Mouse (Mus musculus) limb, embryonic 12.5 days (tissue): ENCODE results near the gene Vkorc1l1. TPM values are rescaled to one million over a fixed set of nuclear protein-coding genes. Genes with fewer than 3 reads are reported as not detected.
"Not testable (repeated sequence)": the region's sequence is repeated elsewhere in the genome, so short reads cannot be mapped to it uniquely, and the experiment has no call there.

Source experiments
- ATAC-seq: fragments of 200-750 bp; cut with Nextera tagmentation; 2 replicates; pipeline ENCODE4 v1.8.0; 2017; ENCODE audit warnings: low read depth, moderate TSS enrichment; ENCODE audit not compliant: insufficient number of reproducible peaks, insufficient read depth, low FRiP score, low TSS enrichment
- H3K27ac ChIP-seq: fragments of 300-500 bp; sonication (generic); 2 replicates; pipeline ENCODE4 v1.5.1; 2016; ENCODE audit warnings: mild to moderate bottlenecking, moderate library complexity
- H3K27me3 ChIP-seq: fragments of 300-500 bp; sonication (generic); 2 replicates; pipeline ENCODE4 v1.6.1; 2016; ENCODE audit warnings: mild to moderate bottlenecking, moderate library complexity
- H3K36me3 ChIP-seq: fragments of 300-500 bp; sonication (generic); 2 replicates; pipeline ENCODE4 v1.6.1; 2016; ENCODE audit warnings: mild to moderate bottlenecking, moderate library complexity
- H3K4me1 ChIP-seq: fragments of 300-500 bp; sonication (generic); replicated peaks from 2 replicates; pipeline ENCODE4 v1.6.1; 2016
- H3K4me2 ChIP-seq: fragments of 300-500 bp; sonication (generic); 2 replicates; pipeline ENCODE4 v1.6.1; 2016; ENCODE audit warnings: mild to moderate bottlenecking, moderate library complexity
- H3K4me3 ChIP-seq: fragments of 300-500 bp; sonication (generic); replicated peaks from 2 replicates; pipeline ENCODE4 v1.5.1; 2016; ENCODE audit warnings: mild to moderate bottlenecking
- H3K9ac ChIP-seq: fragments of 300-500 bp; sonication (generic); replicated peaks from 2 replicates; pipeline ENCODE4 v1.6.1; 2016; ENCODE audit warnings: mild to moderate bottlenecking, moderate library complexity
- H3K9me3 ChIP-seq: fragments of 300-500 bp; sonication (generic); 2 replicates; pipeline ENCODE4 v1.6.1; 2016; ENCODE audit warnings: mild to moderate bottlenecking, moderate library complexity
- WGBS: fragments of 180-500 bp; shearing (Covaris S2); methylation state at CpG from one replicate; pipeline ENCODE4 v1.1.7; 2016; 5-methylcytosine and 5-hydroxymethylcytosine counted together
- polyA plus RNA-seq: library from polyadenylated mRNA; unstranded; fragments of >200 nt; fragmentation: Nextera tagmentation; extraction: Ambion mirVana; gene quantifications from 2 replicates; pipeline ENCODE4 v1.2.1, GENCODE M21; 2016

Gene Vkorc1l1
- 35.8 and 36.7 TPM in 2 replicates for polyA plus RNA-seq

GRCm38 (mm10) chr5:129941495-129942045 lies at the start of gene Vkorc1l1:
Gene Vkorc1l1 (plus strand): TSS chr5:129941970.
- under 1% methylated on average over 58 of the region's 59 CpGs for WGBS

GRCm38 (mm10) chr5:129895198-129896088 lies 46.3 kb upstream of the Vkorc1l1 start, which contains the start of gene Zbed5:
Gene Zbed5 (plus strand): TSS chr5:129895723.
- Histone ChIP-seq H3K27ac (peak within 1 kb of the TSS; percentile 57; the same call in 1 of the 2 replicates), H3K27me3 (no peaks in the 10 kb centered on the region), H3K9me3 (no peaks in the 10 kb centered on the region), H3K4me1 (peaks cover 19% of the 10 kb centered on the region), H3K9ac (peak within 1 kb of the TSS; percentile 63), H3K4me2 (peak within 1 kb of the TSS; percentile 84), H3K36me3 (peaks cover 4% of the 10 kb centered on the region; the same call in 1 of the 2 replicates), H3K4me3 (peak within 1 kb of the TSS; percentile 69)
- peak; percentile 96 for ATAC-seq
- under 1% methylated on average over 44 of the region's 44 CpGs for WGBS

More at GRCm38 (mm10) chr5:129941495-129942045, at the start of gene Vkorc1l1:
- Histone ChIP-seq H3K27ac (peak within 1 kb of the TSS; percentile 73), H3K9me3 (no peaks in the 10 kb centered on the region), H3K4me2 (peak within 1 kb of the TSS; percentile 77), H3K36me3 (peaks cover 10% of the 10 kb centered on the region), H3K4me1 (peaks cover 4% of the 10 kb centered on the region; the same call in 1 of the 2 replicates), H3K9ac (peak within 1 kb of the TSS; percentile 89), H3K27me3 (no peaks in the 10 kb centered on the region), H3K4me3 (peak within 1 kb of the TSS; percentile 86)
- peak; percentile 99 for ATAC-seq

DNA sequence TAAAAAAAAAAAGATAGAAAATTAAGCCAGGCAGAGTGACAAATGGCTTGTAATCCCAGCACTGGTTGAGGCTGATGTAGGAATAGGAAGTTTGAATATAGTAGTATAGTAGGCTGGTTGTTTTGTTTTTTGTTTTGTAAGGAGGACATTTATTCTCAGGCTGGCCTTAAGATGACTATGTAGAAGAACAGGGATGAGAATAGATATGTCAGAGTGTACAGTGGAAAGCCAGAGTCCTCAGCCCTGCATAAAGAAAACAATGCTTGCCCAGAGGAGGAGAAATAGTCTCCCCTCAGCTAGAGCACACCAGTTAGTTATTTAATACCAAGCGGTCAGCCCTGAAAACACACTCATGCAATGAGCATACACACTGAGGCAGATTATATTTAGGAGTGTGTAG lies 43.3 kb upstream of the Vkorc1l1 start, which contains the start of gene Phkg1:
Gene Phkg1, minus strand, starts transcription at position 101 of the 400 bp plus-strand sequence.
- Histone ChIP-seq H3K27me3 (no peaks in the 10 kb centered on the region), H3K36me3 (peaks cover 24% of the 10 kb centered on the region), H3K4me1 (peaks cover 19% of the 10 kb centered on the region), H3K9me3 (no peaks in the 10 kb centered on the region), H3K4me2 (no peak within 1 kb of the TSS), H3K4me3 (no peak within 1 kb of the TSS), H3K27ac (no peak within 1 kb of the TSS), H3K9ac (no peak within 1 kb of the TSS)
- WGBS, result 97% methylated on average over 1 of the region's 1 CpGs
- ATAC-seq, result no peak

DNA sequence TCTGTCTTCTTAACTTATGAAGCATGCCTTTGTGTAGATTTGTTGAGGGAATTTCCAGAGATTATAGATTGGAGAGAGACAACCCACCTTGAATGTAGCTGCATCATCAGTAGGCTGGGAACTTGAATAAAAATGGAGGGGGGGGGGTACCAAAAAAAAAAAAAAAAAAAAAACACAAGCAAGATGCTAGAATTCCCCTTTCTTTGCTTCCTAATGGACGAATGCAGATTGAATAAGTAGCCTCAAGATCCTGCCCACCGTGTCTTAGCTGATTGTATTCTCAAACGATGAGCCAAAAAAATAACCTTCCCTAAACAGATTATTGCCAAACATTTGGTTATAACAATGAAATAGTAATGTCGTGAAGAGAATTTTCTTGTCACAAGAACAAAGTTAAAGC lies 34.0 kb upstream of the Vkorc1l1 start:
- peaks cover 8% of the 10 kb centered on the region; the same call in 1 of the 2 replicates for H3K36me3 ChIP-seq
- WGBS, result 32% methylated on average over 4 of the region's 4 CpGs
- no peak for ATAC-seq
- H3K9ac ChIP-seq, result peak overlapping the region; percentile 57; the same call in 1 of the 2 replicates
- 0 out of 2 replicates have a peak, but pooled peaks cover 8% of the 10 kb centered on the region for H3K4me1 ChIP-seq
- H3K9me3 ChIP-seq, result no peaks in the 10 kb centered on the region
- no peaks in the 10 kb centered on the region for H3K27me3 ChIP-seq
- peak overlapping the region; percentile 91 for H3K27ac ChIP-seq
- H3K4me3 ChIP-seq, result peak overlapping the region; percentile 75
- H3K4me2 ChIP-seq, result peak overlapping the region; percentile 86

DNA sequence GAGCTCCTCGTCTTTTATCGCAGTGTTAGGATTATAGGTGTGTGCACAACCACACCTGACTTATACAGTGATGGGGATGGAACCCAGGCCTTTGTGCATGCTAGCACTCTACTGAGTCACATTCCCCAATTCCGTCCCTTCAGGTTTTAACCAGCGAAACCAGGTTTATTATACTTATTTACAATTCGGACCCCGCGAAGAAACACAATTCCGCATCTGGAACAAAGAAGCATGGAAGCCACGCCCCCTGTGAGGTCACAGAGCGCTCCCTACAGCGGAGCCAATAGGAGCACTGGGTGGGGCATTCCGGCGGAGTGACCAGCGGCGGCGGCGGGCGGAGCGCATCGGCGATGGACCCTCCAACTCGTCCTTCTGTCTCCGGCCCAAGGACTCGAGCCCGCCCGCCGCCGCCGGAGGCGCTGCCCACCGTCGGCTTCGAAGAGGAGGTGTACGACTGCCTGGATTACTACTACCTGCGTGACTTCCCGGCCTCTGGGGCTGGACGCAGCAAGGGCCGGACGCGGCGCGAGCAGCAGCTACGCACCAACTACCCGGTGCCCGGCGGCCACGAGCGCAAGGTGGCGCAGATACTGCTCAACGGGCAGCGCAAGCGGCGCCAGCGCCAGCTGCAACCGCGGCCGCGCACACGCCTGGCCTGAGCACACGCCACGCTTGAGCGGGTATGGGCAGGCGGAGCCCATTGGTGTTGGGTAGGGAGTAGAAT lies 33.4 kb upstream of the Vkorc1l1 start, which contains the start of gene Nupr1l:
Gene Nupr1l, plus strand, starts transcription at position 299 of the 724 bp plus-strand sequence.
- H3K9me3 ChIP-seq, result no peaks in the 10 kb centered on the region
- H3K36me3 ChIP-seq, result 0 out of 2 replicates have a peak, but pooled peaks cover 5% of the 10 kb centered on the region
- H3K9ac ChIP-seq, result peak within 1 kb of the TSS; percentile 82
- 0 out of 2 replicates have a peak, but pooled peaks cover 8% of the 10 kb centered on the region for H3K4me1 ChIP-seq
- ATAC-seq, result peak; percentile 95
- WGBS, result under 1% methylated on average over 63 of the region's 63 CpGs
- peak within 1 kb of the TSS; percentile 86 for H3K4me2 ChIP-seq
- peak within 1 kb of the TSS; percentile 75 for H3K4me3 ChIP-seq
- peak within 1 kb of the TSS; percentile 91 for H3K27ac ChIP-seq
- H3K27me3 ChIP-seq, result no peaks in the 10 kb centered on the region

DNA sequence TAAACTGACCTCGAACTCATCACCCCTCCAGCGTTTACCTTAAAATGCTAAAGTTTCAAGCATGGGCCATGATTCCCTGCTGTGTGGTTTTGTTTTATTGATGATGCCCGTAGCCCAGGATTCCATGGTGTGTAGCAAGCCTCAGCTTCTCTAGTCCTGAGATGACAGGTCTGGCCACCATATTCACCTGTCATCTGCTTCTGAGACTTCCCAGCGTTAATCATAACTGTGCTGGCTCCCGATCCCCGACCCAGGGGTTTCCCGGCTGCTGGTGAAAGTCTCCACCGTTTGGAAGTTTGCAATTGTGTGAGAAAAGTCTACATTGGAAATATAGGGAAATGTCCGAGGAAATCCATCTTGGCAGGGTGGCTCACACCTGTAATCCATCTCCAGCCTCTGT lies 32.6 kb upstream of the Vkorc1l1 start:
- 73% methylated on average over 9 of the region's 9 CpGs for WGBS
- peak overlapping the region; percentile 75 for H3K4me3 ChIP-seq
- no peak overlapping the region for H3K9ac ChIP-seq
- H3K27ac ChIP-seq, result no peak overlapping the region; the same call in 1 of the 2 replicates
- ATAC-seq, result no peak
- H3K4me2 ChIP-seq, result peak overlapping the region; percentile 86
- 0 out of 2 replicates have a peak, but pooled peaks cover 8% of the 10 kb centered on the region for H3K4me1 ChIP-seq
- H3K27me3 ChIP-seq, result no peaks in the 10 kb centered on the region
- no peaks in the 10 kb centered on the region for H3K36me3 ChIP-seq
- H3K9me3 ChIP-seq, result no peaks in the 10 kb centered on the region

DNA sequence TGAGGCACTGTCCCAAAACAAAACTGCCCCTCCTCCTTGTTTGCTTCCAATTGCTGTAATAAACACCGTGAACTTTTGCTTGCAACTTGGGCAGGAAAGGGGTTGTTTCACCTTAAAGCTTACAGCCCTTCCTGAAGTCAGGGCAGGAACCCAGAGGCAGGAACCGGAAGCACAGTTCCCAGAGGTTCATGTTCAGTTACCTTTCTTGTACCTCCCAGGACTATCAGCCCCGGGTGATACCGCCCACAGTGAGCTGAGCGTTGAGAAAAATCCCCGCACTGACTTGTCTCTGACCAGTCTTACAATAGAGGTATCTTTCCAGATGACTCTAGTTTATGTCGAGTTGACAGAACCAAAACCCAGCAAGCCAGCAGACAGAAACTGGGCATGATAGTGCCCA lies 32.2 kb upstream of the Vkorc1l1 start:
- ATAC-seq, result no peak
- 0 out of 2 replicates have a peak overlapping the region, but pooled peaks have one; percentile 75 for H3K4me3 ChIP-seq
- 0 out of 2 replicates have a peak, but pooled peaks cover 8% of the 10 kb centered on the region for H3K4me1 ChIP-seq

GRCm38 (mm10) chr5:129914024-129914423 lies 27.7 kb upstream of the Vkorc1l1 start:
- H3K27ac ChIP-seq, result no peak overlapping the region
- H3K4me3 ChIP-seq, result no peak overlapping the region
- ATAC-seq, result no peak
- no peak overlapping the region for H3K9ac ChIP-seq
- H3K4me1 ChIP-seq, result 0 out of 2 replicates have a peak, but pooled peaks cover 3% of the 10 kb centered on the region
- H3K27me3 ChIP-seq, result no peaks in the 10 kb centered on the region
- 38% methylated on average over 2 of the region's 2 CpGs for WGBS
- no peaks in the 10 kb centered on the region for H3K9me3 ChIP-seq
- no peak overlapping the region for H3K4me2 ChIP-seq
- no peaks in the 10 kb centered on the region for H3K36me3 ChIP-seq

More for the DNA sequence above, 32.2 kb upstream of the Vkorc1l1 start:
- 85% methylated on average over 7 of the region's 7 CpGs for WGBS
- Histone ChIP-seq H3K4me2 (no peak overlapping the region), H3K27ac (no peak overlapping the region), H3K9me3 (no peaks in the 10 kb centered on the region), H3K9ac (no peak overlapping the region), H3K27me3 (no peaks in the 10 kb centered on the region), H3K36me3 (no peaks in the 10 kb centered on the region)

GRCm38 (mm10) chr5:129915491-129915890 lies 26.3 kb upstream of the Vkorc1l1 start:
- H3K9me3 ChIP-seq, H3K36me3 ChIP-seq, H3K4me3 ChIP-seq, ATAC-seq, H3K4me2 ChIP-seq, H3K4me1 ChIP-seq, H3K27ac ChIP-seq, H3K27me3 ChIP-seq, H3K9ac ChIP-seq: not testable (repeated sequence)
- WGBS, result 86% methylated on average over 11 of the region's 11 CpGs

DNA sequence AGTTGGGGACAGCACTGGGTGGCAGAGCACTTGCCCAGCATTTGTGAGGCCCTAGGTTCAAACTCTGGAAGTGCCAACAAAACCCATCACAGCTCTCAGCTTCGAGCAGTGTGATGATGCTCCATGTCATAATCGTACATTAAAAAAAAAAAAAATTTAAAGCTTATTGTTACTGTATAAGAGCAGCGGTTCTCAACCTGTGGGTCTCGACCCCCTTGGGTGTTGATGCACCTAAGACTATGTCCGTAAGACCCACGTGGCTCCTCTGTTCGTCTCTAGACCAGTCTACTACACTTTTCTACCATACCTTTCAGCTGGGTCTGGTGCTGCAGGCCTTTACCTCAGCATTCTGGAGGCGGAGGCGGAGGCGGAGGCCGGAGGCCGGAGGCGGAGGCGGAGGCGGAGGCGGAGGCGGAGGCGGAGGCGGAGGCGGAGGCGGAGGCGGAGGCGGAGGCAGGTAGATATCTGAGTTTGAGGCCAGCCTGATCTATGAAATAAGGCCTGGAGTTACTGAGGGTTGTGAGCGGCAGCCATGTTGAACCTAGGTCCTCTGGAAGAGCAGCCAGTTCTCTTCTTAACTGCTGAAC lies 23.6 kb upstream of the Vkorc1l1 start:
- Histone ChIP-seq H3K27ac (no peak overlapping the region), H3K4me3 (no peak overlapping the region), H3K9me3 (no peaks in the 10 kb centered on the region), H3K4me1 (no peaks in the 10 kb centered on the region), H3K36me3 (no peaks in the 10 kb centered on the region), H3K9ac (no peak overlapping the region), H3K27me3 (no peaks in the 10 kb centered on the region), H3K4me2 (no peak overlapping the region)
- no peak for ATAC-seq
- 87% methylated on average over 24 of the region's 24 CpGs for WGBS
